Mouse (Mus musculus): ENCODE data around the gene Ms4a4c. TPM values are rescaled to one million over a fixed set of nuclear protein-coding genes. Genes with fewer than 3 reads are reported as not detected.

Ms4a4c gene
- polyA plus RNA-seq, 1 experiment from 2014 or later: not detected

GRCm38 (mm10) chr19:11387109-11387508 lies 17.5 kb upstream of the Ms4a4c start:
- Histone ChIP-seq H3K36me3 (replicated peaks; ENCODE audit: control insufficient read depth, insufficient read depth, low read depth, low read length) (no peaks in the 10 kb centered on the region), H3K27ac (replicated peaks; ENCODE audit: low read depth, low read length) (no peak overlapping the region), H3K9ac (replicated peaks; ENCODE audit: low read length) (no peak overlapping the region), H3K4me3 (ENCODE audit: low read depth, low read length) (no peak overlapping the region), H3K4me1 (ENCODE audit: control insufficient read depth, insufficient read depth, low read length) (no peaks in the 10 kb centered on the region), H3K27me3 (ENCODE audit: control insufficient read depth, insufficient read depth, low read length) (no peaks in the 10 kb centered on the region), H3K4me2 (ENCODE audit: low read depth, low read length) (no peak overlapping the region), H3K9me3 (replicated peaks; ENCODE audit: control insufficient read depth, low read length) (no peaks in the 10 kb centered on the region)
- ATAC-seq (replicated peaks; ENCODE audit: insufficient number of reproducible peaks, low FRiP score, low TSS enrichment, low read depth): no peak
- WGBS: 83% methylated on average over 2 of the region's 2 CpGs
- no peak for DNase-seq (ENCODE audit: low spot score)

- 86% methylated on average over 4 of the region's 4 CpGs for WGBS
- Histone ChIP-seq H3K9ac (replicated peaks; ENCODE audit: low read length) (no peak overlapping the region), H3K9me3 (replicated peaks; ENCODE audit: control insufficient read depth, low read length) (no peaks in the 10 kb centered on the region), H3K27me3 (ENCODE audit: control insufficient read depth, insufficient read depth, low read length) (no peaks in the 10 kb centered on the region), H3K36me3 (replicated peaks; ENCODE audit: control insufficient read depth, insufficient read depth, low read depth, low read length) (no peaks in the 10 kb centered on the region), H3K4me1 (ENCODE audit: control insufficient read depth, insufficient read depth, low read length) (no peaks in the 10 kb centered on the region), H3K4me3 (ENCODE audit: low read depth, low read length) (no peak overlapping the region), H3K27ac (replicated peaks; ENCODE audit: low read depth, low read length) (no peak overlapping the region), H3K4me2 (ENCODE audit: low read depth, low read length) (no peak overlapping the region)
- DNase-seq (ENCODE audit: low spot score): no peak
- ATAC-seq (replicated peaks; ENCODE audit: insufficient number of reproducible peaks, low FRiP score, low TSS enrichment, low read depth): no peak
Observed at GRCm38 (mm10) chr19:11387685-11388084, 16.9 kb upstream of the Ms4a4c start.

DNA sequence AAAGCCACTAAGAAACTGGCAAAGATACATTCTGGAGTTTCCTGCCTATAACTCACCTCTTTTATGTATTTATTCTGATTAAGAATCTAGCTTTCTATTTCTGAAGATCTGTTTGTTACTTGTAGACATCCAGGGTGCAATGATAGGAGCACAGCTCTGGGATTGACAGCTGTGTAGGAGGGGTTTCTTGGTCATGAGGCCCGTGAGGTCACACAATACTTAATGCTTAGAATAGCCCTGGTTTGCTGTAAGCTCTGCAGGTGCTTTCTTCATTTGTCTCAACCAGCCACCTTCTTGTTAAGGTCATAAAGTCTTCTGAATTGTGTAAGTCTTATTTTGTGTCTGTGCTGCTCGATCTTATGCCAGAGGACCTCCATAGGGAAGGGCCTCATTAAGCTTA lies 15.6 kb upstream of the Ms4a4c start:
- Histone ChIP-seq H3K9ac (replicated peaks; ENCODE audit: low read length) (no peak overlapping the region), H3K4me2 (ENCODE audit: low read depth, low read length) (no peak overlapping the region), H3K27ac (replicated peaks; ENCODE audit: low read depth, low read length) (no peak overlapping the region), H3K36me3 (replicated peaks; ENCODE audit: control insufficient read depth, insufficient read depth, low read depth, low read length) (no peaks in the 10 kb centered on the region), H3K27me3 (ENCODE audit: control insufficient read depth, insufficient read depth, low read length) (no peaks in the 10 kb centered on the region), H3K9me3 (replicated peaks; ENCODE audit: control insufficient read depth, low read length) (no peaks in the 10 kb centered on the region), H3K4me3 (ENCODE audit: low read depth, low read length) (no peak overlapping the region), H3K4me1 (ENCODE audit: control insufficient read depth, insufficient read depth, low read length) (no peaks in the 10 kb centered on the region)
- 85% methylated on average over 2 of the region's 2 CpGs for WGBS
- no peak for ATAC-seq (replicated peaks; ENCODE audit: insufficient number of reproducible peaks, low FRiP score, low TSS enrichment, low read depth)
- DNase-seq (ENCODE audit: low spot score): no peak

- Histone ChIP-seq H3K4me3 (ENCODE audit: low read depth, low read length) (no peak overlapping the region), H3K27me3 (ENCODE audit: control insufficient read depth, insufficient read depth, low read length) (no peaks in the 10 kb centered on the region), H3K9me3 (replicated peaks; ENCODE audit: control insufficient read depth, low read length) (no peaks in the 10 kb centered on the region), H3K9ac (replicated peaks; ENCODE audit: low read length) (no peak overlapping the region), H3K27ac (replicated peaks; ENCODE audit: low read depth, low read length) (no peak overlapping the region), H3K4me2 (ENCODE audit: low read depth, low read length) (no peak overlapping the region), H3K36me3 (replicated peaks; ENCODE audit: control insufficient read depth, insufficient read depth, low read depth, low read length) (no peaks in the 10 kb centered on the region), H3K4me1 (ENCODE audit: control insufficient read depth, insufficient read depth, low read length) (no peaks in the 10 kb centered on the region)
- no peak for DNase-seq (ENCODE audit: low spot score)
- no peak for ATAC-seq (replicated peaks; ENCODE audit: insufficient number of reproducible peaks, low FRiP score, low TSS enrichment, low read depth)
Observed at GRCm38 (mm10) chr19:11395769-11396168, 8.8 kb upstream of the Ms4a4c start.

GRCm38 (mm10) chr19:11407428-11407827 lies 2.9 kb downstream of the Ms4a4c start:
- no peaks in the 10 kb centered on the region for H3K9me3 ChIP-seq (replicated peaks; ENCODE audit: control insufficient read depth, low read length)
- ATAC-seq (replicated peaks; ENCODE audit: insufficient number of reproducible peaks, low FRiP score, low TSS enrichment, low read depth): no peak

GRCm38 (mm10) chr19:11408591-11408990 lies 4.0 kb downstream of the Ms4a4c start:
- no peak overlapping the region for H3K4me3 ChIP-seq (ENCODE audit: low read depth, low read length)
- no peaks in the 10 kb centered on the region for H3K36me3 ChIP-seq (replicated peaks; ENCODE audit: control insufficient read depth, insufficient read depth, low read depth, low read length)
- H3K4me2 ChIP-seq (ENCODE audit: low read depth, low read length): no peak overlapping the region
- no peaks in the 10 kb centered on the region for H3K27me3 ChIP-seq (ENCODE audit: control insufficient read depth, insufficient read depth, low read length)
- no peak overlapping the region for H3K27ac ChIP-seq (replicated peaks; ENCODE audit: low read depth, low read length)
- DNase-seq (ENCODE audit: low spot score) (no peak), ATAC-seq (replicated peaks; ENCODE audit: insufficient number of reproducible peaks, low FRiP score, low TSS enrichment, low read depth) (no peak)
- H3K9me3 ChIP-seq (replicated peaks; ENCODE audit: control insufficient read depth, low read length): no peaks in the 10 kb centered on the region
- WGBS: 88% methylated on average over 1 of the region's 1 CpGs
- no peak overlapping the region for H3K9ac ChIP-seq (replicated peaks; ENCODE audit: low read length)
- H3K4me1 ChIP-seq (ENCODE audit: control insufficient read depth, insufficient read depth, low read length): no peaks in the 10 kb centered on the region

More at GRCm38 (mm10) chr19:11407428-11407827, 2.9 kb downstream of the Ms4a4c start:
- Histone ChIP-seq H3K4me1 (ENCODE audit: control insufficient read depth, insufficient read depth, low read length) (no peaks in the 10 kb centered on the region), H3K27ac (replicated peaks; ENCODE audit: low read depth, low read length) (no peak overlapping the region), H3K9ac (replicated peaks; ENCODE audit: low read length) (no peak overlapping the region), H3K4me3 (ENCODE audit: low read depth, low read length) (no peak overlapping the region), H3K4me2 (ENCODE audit: low read depth, low read length) (no peak overlapping the region), H3K36me3 (replicated peaks; ENCODE audit: control insufficient read depth, insufficient read depth, low read depth, low read length) (no peaks in the 10 kb centered on the region), H3K27me3 (ENCODE audit: control insufficient read depth, insufficient read depth, low read length) (no peaks in the 10 kb centered on the region)
- DNase-seq (ENCODE audit: low spot score): no peak

DNA sequence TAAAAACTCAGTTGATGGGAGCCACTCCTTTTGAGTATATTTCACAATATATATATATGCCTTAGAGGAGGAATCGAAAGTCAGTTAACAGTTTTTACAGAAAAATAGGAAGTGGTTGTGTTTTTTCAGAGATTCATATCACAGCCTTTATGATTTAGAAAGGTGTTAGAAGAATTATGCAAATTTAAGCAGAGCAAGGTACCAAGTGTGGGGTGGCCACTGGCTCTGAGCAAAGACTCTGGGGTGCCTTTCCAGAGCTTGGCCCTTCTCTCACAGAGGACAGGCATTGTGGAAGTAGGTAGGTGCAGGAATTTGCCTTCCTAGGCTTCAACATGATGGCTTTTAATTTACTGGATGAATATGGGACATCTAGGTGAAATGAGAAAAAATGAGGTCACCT lies 7.1 kb downstream of the Ms4a4c start:
- H3K4me1 ChIP-seq (ENCODE audit: control insufficient read depth, insufficient read depth, low read length): no peaks in the 10 kb centered on the region
- no peak overlapping the region for H3K9ac ChIP-seq (replicated peaks; ENCODE audit: low read length)
- ATAC-seq (replicated peaks; ENCODE audit: insufficient number of reproducible peaks, low FRiP score, low TSS enrichment, low read depth) (no peak), DNase-seq (ENCODE audit: low spot score) (no peak)
- H3K9me3 ChIP-seq (replicated peaks; ENCODE audit: control insufficient read depth, low read length): no peaks in the 10 kb centered on the region
- WGBS: 89% methylated on average over 1 of the region's 1 CpGs
- H3K36me3 ChIP-seq (replicated peaks; ENCODE audit: control insufficient read depth, insufficient read depth, low read depth, low read length): no peaks in the 10 kb centered on the region
- no peaks in the 10 kb centered on the region for H3K27me3 ChIP-seq (ENCODE audit: control insufficient read depth, insufficient read depth, low read length)
- H3K27ac ChIP-seq (replicated peaks; ENCODE audit: low read depth, low read length): no peak overlapping the region
- no peak overlapping the region for H3K4me2 ChIP-seq (ENCODE audit: low read depth, low read length)
- no peak overlapping the region for H3K4me3 ChIP-seq (ENCODE audit: low read depth, low read length)

DNA sequence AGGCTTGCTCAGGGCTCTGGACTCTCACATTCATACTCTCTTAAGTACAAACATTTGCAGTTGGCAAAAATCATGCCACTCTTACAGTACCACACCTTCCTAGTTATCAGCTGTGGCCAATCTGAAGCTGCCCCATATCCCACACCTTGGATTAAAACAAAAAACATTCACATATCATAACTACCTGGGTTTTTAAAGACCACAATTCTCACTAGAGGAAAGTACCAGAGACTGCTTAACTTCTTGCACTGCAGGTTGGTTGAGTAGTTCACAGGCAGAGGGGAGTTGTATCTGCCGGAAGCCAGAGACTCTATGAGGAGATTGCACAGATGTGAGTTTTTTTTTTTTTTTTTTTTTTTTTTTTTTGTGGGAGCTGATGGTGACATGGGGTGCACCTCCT lies 9.5 kb downstream of the Ms4a4c start:
- H3K9me3 ChIP-seq (replicated peaks; ENCODE audit: control insufficient read depth, low read length): no peaks in the 10 kb centered on the region
- H3K4me3 ChIP-seq (ENCODE audit: low read depth, low read length): no peak overlapping the region
- no peak overlapping the region for H3K4me2 ChIP-seq (ENCODE audit: low read depth, low read length)
- DNase-seq (ENCODE audit: low spot score): no peak
- H3K9ac ChIP-seq (replicated peaks; ENCODE audit: low read length): no peak overlapping the region
- H3K27ac ChIP-seq (replicated peaks; ENCODE audit: low read depth, low read length): no peak overlapping the region
- no peaks in the 10 kb centered on the region for H3K27me3 ChIP-seq (ENCODE audit: control insufficient read depth, insufficient read depth, low read length)
- 100% methylated on average over 1 of the region's 1 CpGs for WGBS
- no peaks in the 10 kb centered on the region for H3K4me1 ChIP-seq (ENCODE audit: control insufficient read depth, insufficient read depth, low read length)
- no peaks in the 10 kb centered on the region for H3K36me3 ChIP-seq (replicated peaks; ENCODE audit: control insufficient read depth, insufficient read depth, low read depth, low read length)
- no peak for ATAC-seq (replicated peaks; ENCODE audit: insufficient number of reproducible peaks, low FRiP score, low TSS enrichment, low read depth)
